Mouse (Mus musculus): ENCODE measurements around the gene Rit1. TPM values are rescaled to one million over a fixed set of nuclear protein-coding genes. Genes with fewer than 3 reads are reported as not detected.

The Rit1 gene
- 51.6 and 53.1 TPM in 2 replicates for polyA plus RNA-seq (2015; fragmentation: Nextera tagmentation; extraction: Ambion mirVana)

GRCm38 (mm10) chr3:88716399-88717197 is at the start of gene Rit1:
Gene Rit1, plus strand, starts transcription at chr3:88716838.
- H3K27me3 ChIP-seq, result no peaks in the 10 kb centered on the region
- peaks cover 17% of the 10 kb centered on the region for H3K4me1 ChIP-seq
- H3K9ac ChIP-seq (replicated peaks), result peak within 1 kb of the TSS; percentile 70
- peak within 1 kb of the TSS; percentile 84 for H3K4me3 ChIP-seq
- WGBS, result 2% methylated on average over 27 of the region's 27 CpGs
- no peaks in the 10 kb centered on the region for H3K9me3 ChIP-seq
- peaks cover 35% of the 10 kb centered on the region for H3K36me3 ChIP-seq
- H3K27ac ChIP-seq (replicated peaks), result peak within 1 kb of the TSS; percentile 62
- peak; percentile 96 for ATAC-seq (replicated peaks)
- H3K4me2 ChIP-seq (replicated peaks), result peak within 1 kb of the TSS; percentile 88

GRCm38 (mm10) chr3:88677399-88677798 is 39.2 kb upstream of the Rit1 start:
- H3K27ac ChIP-seq (replicated peaks), result no peak overlapping the region
- no peaks in the 10 kb centered on the region for H3K27me3 ChIP-seq
- H3K9me3 ChIP-seq, result no peaks in the 10 kb centered on the region
- no peaks in the 10 kb centered on the region for H3K36me3 ChIP-seq
- WGBS, result 11% methylated on average over 11 of the region's 11 CpGs
- H3K4me1 ChIP-seq, result peaks cover 6% of the 10 kb centered on the region
- peak; percentile 55 for ATAC-seq (replicated peaks)
- peak overlapping the region; percentile 55 for H3K4me2 ChIP-seq (replicated peaks)
- peak overlapping the region; percentile 27 for H3K4me3 ChIP-seq
- H3K9ac ChIP-seq (replicated peaks), result peak overlapping the region; percentile 43; the same call in 1 of the 2 replicates

- Histone ChIP-seq H3K9me3 (no peaks in the 10 kb centered on the region), H3K4me3 (no peak overlapping the region), H3K9ac (replicated peaks) (no peak overlapping the region), H3K27ac (replicated peaks) (no peak overlapping the region), H3K36me3 (peaks cover 6% of the 10 kb centered on the region), H3K27me3 (no peaks in the 10 kb centered on the region), H3K4me2 (replicated peaks) (no peak overlapping the region), H3K4me1 (peaks cover 24% of the 10 kb centered on the region)
- ATAC-seq (replicated peaks), result no peak
- WGBS, result 92% methylated on average over 2 of the region's 2 CpGs
Measured at GRCm38 (mm10) chr3:88683814-88684213, 32.8 kb upstream of the Rit1 start.

- H3K27me3 ChIP-seq, result no peaks in the 10 kb centered on the region
- ATAC-seq (replicated peaks), result no peak
- H3K4me2 ChIP-seq (replicated peaks), result peak overlapping the region; percentile 54
- no peak overlapping the region for H3K9ac ChIP-seq (replicated peaks)
- H3K9me3 ChIP-seq, result no peaks in the 10 kb centered on the region
- H3K4me3 ChIP-seq, result peak overlapping the region; percentile 97
- peaks cover 24% of the 10 kb centered on the region for H3K4me1 ChIP-seq
- 64% methylated on average over 8 of the region's 8 CpGs for WGBS
- H3K36me3 ChIP-seq, result peaks cover 12% of the 10 kb centered on the region
- H3K27ac ChIP-seq (replicated peaks), result peak overlapping the region; percentile 98
Measured at GRCm38 (mm10) chr3:88684236-88684979, 32.2 kb upstream of the Rit1 start.

- H3K27me3 ChIP-seq, result no peaks in the 10 kb centered on the region
- peak; percentile 99 for ATAC-seq (replicated peaks)
- H3K4me3 ChIP-seq, result peak within 1 kb of the TSS; percentile 97
- H3K4me1 ChIP-seq, result peaks cover 24% of the 10 kb centered on the region
- no peaks in the 10 kb centered on the region for H3K9me3 ChIP-seq
- peaks cover 20% of the 10 kb centered on the region for H3K36me3 ChIP-seq
- H3K27ac ChIP-seq (replicated peaks), result peak within 1 kb of the TSS; percentile 98
- peak within 1 kb of the TSS; percentile 86 for H3K4me2 ChIP-seq (replicated peaks)
- under 1% methylated on average over 47 of the region's 47 CpGs for WGBS
- peak within 1 kb of the TSS; percentile 98 for H3K9ac ChIP-seq (replicated peaks)
Measured at GRCm38 (mm10) chr3:88684980-88685941, 31.4 kb upstream of the Rit1 start, which contains the start of gene Khdc4. Gene Khdc4, plus strand, starts transcription at chr3:88685803.

GRCm38 (mm10) chr3:88685958-88686451 is 30.6 kb upstream of the Rit1 start:
- Histone ChIP-seq H3K9ac (replicated peaks) (peak overlapping the region; percentile 98), H3K27ac (replicated peaks) (peak overlapping the region; percentile 98), H3K4me2 (replicated peaks) (peak overlapping the region; percentile 86), H3K36me3 (peaks cover 28% of the 10 kb centered on the region), H3K4me3 (peak overlapping the region; percentile 97), H3K9me3 (no peaks in the 10 kb centered on the region), H3K4me1 (peaks cover 24% of the 10 kb centered on the region), H3K27me3 (no peaks in the 10 kb centered on the region)
- under 1% methylated on average over 43 of the region's 45 CpGs for WGBS
- ATAC-seq (replicated peaks), result peak; percentile 78

GRCm38 (mm10) chr3:88686734-88687611 is 29.7 kb upstream of the Rit1 start:
- WGBS, result 55% methylated on average over 13 of the region's 13 CpGs
- no peak for ATAC-seq (replicated peaks)

GRCm38 (mm10) chr3:88689079-88689478 is 27.6 kb upstream of the Rit1 start:
- WGBS, result 95% methylated on average over 5 of the region's 5 CpGs
- no peaks in the 10 kb centered on the region for H3K27me3 ChIP-seq

More at GRCm38 (mm10) chr3:88686734-88687611, 29.7 kb upstream of the Rit1 start:
- Histone ChIP-seq H3K9me3 (no peaks in the 10 kb centered on the region), H3K27me3 (no peaks in the 10 kb centered on the region), H3K36me3 (peaks cover 36% of the 10 kb centered on the region), H3K4me3 (peak overlapping the region; percentile 97), H3K4me2 (replicated peaks) (peak overlapping the region; percentile 86), H3K9ac (replicated peaks) (peak overlapping the region; percentile 98), H3K27ac (replicated peaks) (peak overlapping the region; percentile 98), H3K4me1 (peaks cover 24% of the 10 kb centered on the region)

GRCm38 (mm10) chr3:88695545-88695944 is 21.1 kb upstream of the Rit1 start:
- no peaks in the 10 kb centered on the region for H3K27me3 ChIP-seq
- H3K9me3 ChIP-seq, result no peaks in the 10 kb centered on the region
- no peak overlapping the region for H3K9ac ChIP-seq (replicated peaks)
- peaks cover 94% of the 10 kb centered on the region for H3K36me3 ChIP-seq
- ATAC-seq (replicated peaks), result no peak
- no peaks in the 10 kb centered on the region for H3K4me1 ChIP-seq
- no peak overlapping the region for H3K27ac ChIP-seq (replicated peaks)
- no peak overlapping the region for H3K4me3 ChIP-seq
- no peak overlapping the region for H3K4me2 ChIP-seq (replicated peaks)

More at GRCm38 (mm10) chr3:88689079-88689478, 27.6 kb upstream of the Rit1 start:
- H3K27ac ChIP-seq (replicated peaks), result no peak overlapping the region
- no peak overlapping the region for H3K9ac ChIP-seq (replicated peaks)
- H3K4me2 ChIP-seq (replicated peaks), result no peak overlapping the region
- no peaks in the 10 kb centered on the region for H3K9me3 ChIP-seq
- ATAC-seq (replicated peaks), result no peak
- peaks cover 24% of the 10 kb centered on the region for H3K4me1 ChIP-seq
- peaks cover 54% of the 10 kb centered on the region for H3K36me3 ChIP-seq
- H3K4me3 ChIP-seq, result no peak overlapping the region

- no peak overlapping the region for H3K27ac ChIP-seq (replicated peaks)
- H3K4me2 ChIP-seq (replicated peaks), result no peak overlapping the region
- no peak overlapping the region for H3K9ac ChIP-seq (replicated peaks)
- H3K4me1 ChIP-seq, result no peaks in the 10 kb centered on the region
- no peak overlapping the region for H3K4me3 ChIP-seq
- H3K9me3 ChIP-seq, result no peaks in the 10 kb centered on the region
- peaks cover 93% of the 10 kb centered on the region for H3K36me3 ChIP-seq
- no peak for ATAC-seq (replicated peaks)
- 95% methylated on average over 1 of the region's 1 CpGs for WGBS
- H3K27me3 ChIP-seq, result no peaks in the 10 kb centered on the region
Measured at GRCm38 (mm10) chr3:88698051-88698450, 18.6 kb upstream of the Rit1 start.
